Mouse (Mus musculus) hindbrain, embryonic 14.5 days (tissue): ENCODE measurements around the gene Fgfr2. TPM values are rescaled to one million over a fixed set of nuclear protein-coding genes. Genes with fewer than 3 reads are reported as not detected.

Experiments used
- ATAC-seq: fragments of 200-750 bp; cut with Nextera tagmentation; 2 replicates; pipeline ENCODE4 v1.8.0; 2017; ENCODE audit warnings: moderate number of reproducible peaks, mild to moderate bottlenecking, moderate TSS enrichment, moderate library complexity; ENCODE audit not compliant: low FRiP score
- DNase-seq: peaks from one replicate; pipeline ENCODE4 v3.0.0-alpha.2; 2015; ENCODE audit warnings: low spot score
- H3K27ac ChIP-seq: fragments of 300-500 bp; sonication (generic); 2 replicates; pipeline ENCODE4 v1.5.1; 2014; ENCODE audit warnings: mild to moderate bottlenecking, moderate library complexity
- H3K27me3 ChIP-seq: fragments of 300-500 bp; sonication (generic); 2 replicates; pipeline ENCODE4 v1.6.1; 2014; ENCODE audit warnings: mild to moderate bottlenecking, low read length, mixed read lengths; ENCODE audit not compliant: control insufficient read depth, insufficient read depth
- H3K36me3 ChIP-seq: fragments of 300-500 bp; sonication (generic); replicated peaks from 2 replicates; pipeline ENCODE4 v1.6.1; 2014; ENCODE audit not compliant: control insufficient read depth, insufficient read depth
- H3K4me1 ChIP-seq: fragments of 300-500 bp; sonication (generic); replicated peaks from 2 replicates; pipeline ENCODE4 v1.6.1; 2014; ENCODE audit warnings: antibody characterized with exemption, low read length, mixed read lengths; ENCODE audit not compliant: control insufficient read depth, insufficient read depth
- H3K4me2 ChIP-seq: fragments of 300-500 bp; sonication (generic); replicated peaks from 2 replicates; pipeline ENCODE4 v1.6.1; 2014; ENCODE audit warnings: mild to moderate bottlenecking, moderate library complexity
- H3K4me3 ChIP-seq: fragments of 300-500 bp; sonication (generic); replicated peaks from 2 replicates; pipeline ENCODE4 v1.5.1; 2014; ENCODE audit warnings: mild to moderate bottlenecking, low read length
- H3K9ac ChIP-seq: fragments of 300-500 bp; sonication (generic); 2 replicates; pipeline ENCODE4 v1.6.1; 2014
- H3K9me3 ChIP-seq: fragments of 300-500 bp; sonication (generic); 2 replicates; pipeline ENCODE4 v1.6.1; 2016; ENCODE audit warnings: low read length; ENCODE audit not compliant: control insufficient read depth
- whole genome bisulfite sequencing: fragments of 180-500 bp; shearing (Covaris S2); extraction: QIAGEN DNeasy Blood & Tissue Kit; methylation state at CpG from one replicate; pipeline ENCODE4 v1.1.7; 2014; 5-methylcytosine and 5-hydroxymethylcytosine counted together
- polyA plus RNA-seq: library from polyadenylated mRNA; unstranded; fragments of >200 nt; fragmentation: Nextera tagmentation; extraction: Ambion mirVana; gene quantifications from 2 replicates; pipeline ENCODE4 v1.2.1, GENCODE M21; 2014

Gene Fgfr2
- polyA plus RNA-seq, 1 experiment from 2014 or later, result 43.5 TPM

GRCm38 (mm10) chr7:132009002-132009401, 1114.1 kb downstream of the Fgfr2 start:
- Histone ChIP-seq H3K4me3 (no peak overlapping the region), H3K27ac (no peak overlapping the region), H3K4me1 (peaks cover 13% of the 10 kb centered on the region), H3K9ac (no peak overlapping the region), H3K4me2 (no peak overlapping the region), H3K9me3 (no peaks in the 10 kb centered on the region), H3K36me3 (no peaks in the 10 kb centered on the region), H3K27me3 (no peaks in the 10 kb centered on the region)
- 89% methylated on average over 7 of the region's 7 CpGs for WGBS
- DNase-seq (no peak), ATAC-seq (no peak)

DNA sequence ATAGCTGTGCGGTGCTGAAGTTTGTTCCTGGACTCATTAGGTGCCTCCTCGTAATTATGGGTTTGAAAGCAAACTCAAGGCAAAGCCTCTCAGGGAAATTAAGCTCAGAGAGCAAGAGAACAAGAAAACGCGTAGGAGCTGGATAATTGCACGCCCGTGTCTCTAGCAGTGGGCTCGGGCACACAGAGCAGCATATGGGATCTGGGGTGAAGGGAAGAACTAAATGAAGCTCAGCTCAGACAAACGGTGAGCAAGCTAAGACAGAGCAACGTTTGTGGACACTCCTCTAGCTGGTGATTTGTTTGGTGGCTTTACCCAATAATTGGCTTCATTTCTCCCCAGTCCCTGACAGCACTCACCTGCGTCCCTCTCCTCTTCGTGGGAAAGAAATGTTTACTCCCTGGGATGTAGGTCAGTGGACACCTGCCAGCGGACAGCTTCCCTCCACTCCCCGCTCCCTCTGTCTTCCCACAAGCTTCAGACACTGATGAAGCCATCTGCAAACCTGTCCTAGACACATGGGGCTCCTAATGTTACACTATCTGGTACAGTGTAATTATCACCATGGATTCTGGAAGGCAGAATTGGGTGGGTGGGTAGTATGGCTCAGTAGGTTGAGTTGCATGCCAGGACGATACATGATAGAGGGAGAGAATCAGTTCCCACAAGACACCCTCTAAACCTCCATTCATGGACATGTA, 1117.0 kb downstream of the Fgfr2 start:
- DNase-seq (no peak), ATAC-seq (no peak)
- no peak overlapping the region for H3K27ac ChIP-seq
- H3K27me3 ChIP-seq, result no peaks in the 10 kb centered on the region
- H3K9ac ChIP-seq, result no peak overlapping the region
- 78% methylated on average over 14 of the region's 14 CpGs for WGBS
- no peak overlapping the region for H3K4me2 ChIP-seq
- no peaks in the 10 kb centered on the region for H3K36me3 ChIP-seq
- no peaks in the 10 kb centered on the region for H3K4me1 ChIP-seq
- no peak overlapping the region for H3K4me3 ChIP-seq
- no peaks in the 10 kb centered on the region for H3K9me3 ChIP-seq

DNA sequence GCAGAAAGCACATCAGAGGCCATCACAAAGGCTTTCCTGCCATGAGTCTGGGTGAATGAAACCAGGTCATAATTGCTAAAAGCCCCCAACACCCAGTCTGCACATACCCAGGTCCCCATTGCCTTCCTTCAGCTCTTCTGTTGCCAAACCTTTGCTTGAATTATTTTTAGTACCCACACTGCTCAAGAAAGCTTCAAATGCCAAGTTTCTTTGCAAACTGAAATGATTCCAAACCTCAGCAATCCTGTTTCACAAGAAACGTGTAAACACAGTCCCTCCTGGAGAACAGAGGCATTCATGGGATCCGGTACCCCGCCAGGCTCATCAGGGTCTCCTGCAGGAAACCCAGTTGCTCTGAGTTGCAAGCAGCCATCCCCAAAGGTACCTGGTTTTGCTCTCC, 1130.3 kb downstream of the Fgfr2 start:
- H3K4me1 ChIP-seq, result no peaks in the 10 kb centered on the region
- ATAC-seq (no peak), DNase-seq (no peak)
- 0 out of 2 replicates have a peak, but pooled peaks cover 4% of the 10 kb centered on the region for H3K36me3 ChIP-seq
- H3K4me2 ChIP-seq, result no peak overlapping the region
- no peak overlapping the region for H3K9ac ChIP-seq
- no peak overlapping the region for H3K27ac ChIP-seq
- H3K27me3 ChIP-seq, result no peaks in the 10 kb centered on the region
- H3K9me3 ChIP-seq, result no peaks in the 10 kb centered on the region
- no peak overlapping the region for H3K4me3 ChIP-seq
- 80% methylated on average over 3 of the region's 3 CpGs for WGBS

- Histone ChIP-seq H3K9ac (no peak overlapping the region), H3K4me2 (no peak overlapping the region), H3K9me3 (no peaks in the 10 kb centered on the region), H3K36me3 (0 out of 2 replicates have a peak, but pooled peaks cover 6% of the 10 kb centered on the region), H3K27me3 (no peaks in the 10 kb centered on the region), H3K27ac (no peak overlapping the region), H3K4me1 (no peaks in the 10 kb centered on the region), H3K4me3 (no peak overlapping the region)
- no peak for ATAC-seq
- 84% methylated on average over 1 of the region's 1 CpGs for WGBS
- no peak for DNase-seq
Observed at GRCm38 (mm10) chr7:131992226-131992625, 1130.9 kb downstream of the Fgfr2 start.

DNA sequence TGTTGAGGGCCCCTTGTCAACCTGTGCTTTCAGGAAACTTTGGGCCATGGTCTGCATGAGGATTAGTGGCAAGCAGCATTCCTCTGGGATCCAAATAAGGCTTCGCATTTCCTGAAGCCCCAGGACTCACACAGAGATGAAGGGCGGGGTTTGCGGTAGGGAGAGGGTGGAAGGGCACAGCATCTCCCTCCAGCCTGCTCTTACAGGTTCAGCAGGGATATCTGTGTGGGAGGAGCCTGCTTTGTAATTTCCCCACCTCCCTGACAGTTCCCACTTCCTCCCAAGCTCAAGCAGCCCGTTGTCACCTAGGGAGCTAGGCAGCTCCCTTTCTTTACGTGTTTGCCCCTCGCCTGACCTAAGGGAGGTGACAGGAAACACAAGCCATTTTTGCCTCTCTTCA, 1134.1 kb downstream of the Fgfr2 start:
- Histone ChIP-seq H3K9me3 (no peaks in the 10 kb centered on the region), H3K4me1 (no peaks in the 10 kb centered on the region), H3K36me3 (0 out of 2 replicates have a peak, but pooled peaks cover 9% of the 10 kb centered on the region), H3K27ac (no peak overlapping the region), H3K4me3 (no peak overlapping the region), H3K4me2 (no peak overlapping the region), H3K9ac (no peak overlapping the region), H3K27me3 (no peaks in the 10 kb centered on the region)
- DNase-seq (no peak), ATAC-seq (no peak)
- 42% methylated on average over 6 of the region's 6 CpGs for WGBS

GRCm38 (mm10) chr7:131978609-131979008, 1144.5 kb downstream of the Fgfr2 start:
- no peak for DNase-seq
- H3K27ac ChIP-seq, result no peak overlapping the region
- peaks cover 6% of the 10 kb centered on the region for H3K4me1 ChIP-seq
- H3K27me3 ChIP-seq, result no peaks in the 10 kb centered on the region
- no peak overlapping the region for H3K4me2 ChIP-seq
- no peaks in the 10 kb centered on the region for H3K9me3 ChIP-seq
- H3K9ac ChIP-seq, result no peak overlapping the region
- 54% methylated on average over 11 of the region's 11 CpGs for WGBS
- no peak overlapping the region for H3K4me3 ChIP-seq
- ATAC-seq, result no peak
- no peaks in the 10 kb centered on the region for H3K36me3 ChIP-seq

- WGBS, result 57% methylated on average over 6 of the region's 6 CpGs
- ATAC-seq (no peak), DNase-seq (no peak)
- no peak overlapping the region for H3K9ac ChIP-seq
- H3K9me3 ChIP-seq, result no peaks in the 10 kb centered on the region
- H3K4me2 ChIP-seq, result no peak overlapping the region
- no peaks in the 10 kb centered on the region for H3K36me3 ChIP-seq
- no peak overlapping the region for H3K4me3 ChIP-seq
- peaks cover 6% of the 10 kb centered on the region for H3K4me1 ChIP-seq
- no peaks in the 10 kb centered on the region for H3K27me3 ChIP-seq
- H3K27ac ChIP-seq, result no peak overlapping the region
Observed at GRCm38 (mm10) chr7:131975867-131976266, 1147.3 kb downstream of the Fgfr2 start.

DNA sequence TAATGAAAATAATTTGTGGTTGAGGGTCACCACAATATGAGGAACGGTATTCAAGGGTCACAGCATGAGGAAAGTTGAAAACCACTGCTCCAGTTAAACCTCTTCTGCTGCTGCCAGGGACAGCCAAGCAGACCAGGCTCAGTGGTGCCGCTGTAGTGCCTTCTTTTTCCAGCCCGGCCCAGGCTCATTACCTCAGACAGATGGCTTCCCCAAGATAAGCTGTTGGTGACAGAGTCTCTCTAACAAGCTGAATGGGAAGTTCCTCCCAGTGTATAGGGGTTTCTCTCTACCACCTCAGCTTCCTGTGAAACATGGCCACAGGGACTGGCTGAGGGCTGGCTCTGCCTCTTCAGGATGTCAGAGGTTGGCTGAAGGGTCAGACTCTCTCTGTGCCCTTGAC, 1152.9 kb downstream of the Fgfr2 start:
- peak overlapping the region; percentile 64; the same call in 1 of the 2 replicates for H3K4me3 ChIP-seq
- no peak for DNase-seq

DNA sequence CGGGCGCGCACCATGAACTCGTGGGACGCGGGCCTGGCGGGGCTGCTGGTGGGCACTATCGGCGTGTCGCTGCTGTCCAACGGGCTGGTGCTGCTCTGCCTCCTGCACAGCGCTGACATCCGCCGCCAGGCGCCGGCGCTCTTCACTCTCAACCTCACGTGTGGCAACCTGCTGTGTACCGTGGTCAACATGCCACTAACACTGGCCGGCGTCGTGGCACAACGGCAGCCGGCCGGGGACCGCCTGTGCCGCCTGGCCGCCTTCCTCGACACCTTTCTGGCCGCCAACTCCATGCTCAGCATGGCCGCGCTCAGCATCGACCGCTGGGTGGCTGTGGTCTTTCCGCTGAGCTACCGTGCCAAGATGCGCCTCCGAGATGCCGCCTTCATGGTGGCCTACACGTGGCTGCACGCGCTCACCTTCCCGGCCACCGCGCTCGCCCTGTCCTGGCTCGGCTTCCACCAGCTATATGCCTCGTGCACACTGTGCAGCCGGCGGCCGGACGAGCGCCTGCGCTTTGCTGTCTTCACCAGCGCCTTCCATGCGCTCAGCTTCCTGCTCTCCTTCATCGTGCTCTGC, 1156.1 kb downstream of the Fgfr2 start:
- H3K27me3 ChIP-seq, result peaks cover 31% of the 10 kb centered on the region
- H3K4me2 ChIP-seq, result peak overlapping the region; percentile 83
- no peaks in the 10 kb centered on the region for H3K36me3 ChIP-seq
- H3K9me3 ChIP-seq, result no peaks in the 10 kb centered on the region
- H3K9ac ChIP-seq, result peak overlapping the region; percentile 88
- DNase-seq (no peak), ATAC-seq (peak; percentile 60; the same call in 1 of the 2 replicates)
- 5% methylated on average over 55 of the region's 57 CpGs for WGBS
- H3K27ac ChIP-seq, result peak overlapping the region; percentile 85
- H3K4me1 ChIP-seq, result peaks cover 15% of the 10 kb centered on the region; the same call in 1 of the 2 replicates
- H3K4me3 ChIP-seq, result peak overlapping the region; percentile 64

More for the DNA sequence above, 1152.9 kb downstream of the Fgfr2 start:
- no peaks in the 10 kb centered on the region for H3K36me3 ChIP-seq
- ATAC-seq, result no peak
- H3K9me3 ChIP-seq, result no peaks in the 10 kb centered on the region
- no peak overlapping the region for H3K27ac ChIP-seq
- 63% methylated on average over 3 of the region's 3 CpGs for WGBS
- peaks cover 15% of the 10 kb centered on the region; the same call in 1 of the 2 replicates for H3K4me1 ChIP-seq
- no peak overlapping the region for H3K9ac ChIP-seq
- H3K27me3 ChIP-seq, result peaks cover 26% of the 10 kb centered on the region
- peak overlapping the region; percentile 83 for H3K4me2 ChIP-seq
